Mouse (Mus musculus): ENCODE results near the gene Padi1. TPM values are rescaled to one million over a fixed set of nuclear protein-coding genes. Genes with fewer than 3 reads are reported as not detected.
A peak's percentile ranks its signal among the peaks of the same experiment; 100 is the strongest.

Gene Padi1
- polyA plus RNA-seq, 1 experiment, result 0.13 TPM

DNA sequence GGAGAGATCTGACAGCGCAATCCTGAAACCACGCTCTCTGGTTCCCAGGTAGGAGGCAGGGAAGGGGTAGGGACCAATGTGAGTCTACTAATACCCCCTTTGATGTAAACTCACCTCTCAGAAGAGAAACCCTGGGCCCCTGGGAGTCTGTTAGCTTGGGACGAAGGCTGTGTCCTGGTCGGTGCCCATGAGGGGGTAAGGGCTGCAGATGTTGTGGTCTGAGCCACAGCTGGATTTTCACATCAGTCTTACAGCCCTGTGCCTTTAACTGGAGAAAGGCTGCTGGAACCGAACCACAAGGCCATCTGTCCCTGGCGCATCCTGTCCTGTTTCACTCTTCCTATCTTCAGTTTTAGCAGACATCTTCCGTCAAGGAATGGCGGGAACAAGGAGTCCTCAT, 30.6 kb upstream of the Padi1 start:
- 74% methylated on average over 8 of the region's 8 CpGs for whole genome bisulfite sequencing
- peak in 1 of 2 experiments; percentile 1 for DNase-seq (ENCODE audit: low read depth in 1 of 2, low spot score in 2 of 2)
- no peaks in the 10 kb centered on the region for H3K36me3 ChIP-seq (ENCODE audit: control insufficient read depth, insufficient read depth, low read length)
- no peaks in the 10 kb centered on the region for H3K27me3 ChIP-seq (ENCODE audit: control insufficient read depth, insufficient read depth, low read length)
- TF ChIP-seq POLR2A (IDR thresholded peaks at IDR 0.05; ENCODE audit: low read depth, low read length) (no peak), CTCF (IDR thresholded peaks at IDR 0.05; ENCODE audit: extremely low read depth, insufficient read depth, insufficient read length, insufficient replicate concordance) (no peak)
- no peak overlapping the region for H3K27ac ChIP-seq (ENCODE audit: insufficient read depth, low read length)
- no peaks in the 10 kb centered on the region for H3K4me1 ChIP-seq (ENCODE audit: control insufficient read depth, insufficient read depth, insufficient read length)
- no peak overlapping the region for H3K4me3 ChIP-seq (ENCODE audit: extremely low read depth, insufficient read depth, insufficient read length)

DNA sequence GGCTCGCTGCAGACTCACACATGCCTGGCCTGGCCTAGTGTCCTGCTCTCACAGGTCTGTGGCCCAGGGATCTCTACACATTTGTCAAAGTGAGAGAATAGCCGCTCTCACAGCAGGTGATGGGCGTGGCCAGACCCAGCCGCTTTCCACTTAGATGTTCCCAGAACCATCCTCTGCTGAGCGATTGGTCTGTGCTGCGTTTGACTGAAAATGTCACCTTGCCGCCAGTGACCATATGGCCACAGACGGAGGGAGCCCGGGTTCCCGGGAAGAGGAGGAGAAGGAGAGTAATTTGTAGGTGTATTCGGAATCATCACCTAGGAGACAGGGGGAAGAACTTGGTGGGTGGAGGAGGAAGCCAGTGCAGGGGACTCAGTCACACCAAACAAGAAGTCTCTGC, 27.4 kb upstream of the Padi1 start:
- Histone ChIP-seq H3K4me3 (ENCODE audit: extremely low read depth, insufficient read depth, insufficient read length) (no peak overlapping the region), H3K27me3 (ENCODE audit: control insufficient read depth, insufficient read depth, low read length) (no peaks in the 10 kb centered on the region), H3K4me1 (ENCODE audit: control insufficient read depth, insufficient read depth, insufficient read length) (peaks cover under 1% of the 10 kb centered on the region; the same call in 1 of the 2 replicates), H3K36me3 (ENCODE audit: control insufficient read depth, insufficient read depth, low read length) (no peaks in the 10 kb centered on the region), H3K27ac (ENCODE audit: insufficient read depth, low read length) (no peak overlapping the region)
- TF ChIP-seq CTCF (IDR thresholded peaks at IDR 0.05; ENCODE audit: extremely low read depth, insufficient read depth, insufficient read length, insufficient replicate concordance) (no peak), POLR2A (IDR thresholded peaks at IDR 0.05; ENCODE audit: low read depth, low read length) (no peak)
- 88% methylated on average over 11 of the region's 11 CpGs for WGBS
- peak in 1 of 2 experiments; percentile 1 for DNase-seq (ENCODE audit: low read depth in 1 of 2, low spot score in 2 of 2)

DNA sequence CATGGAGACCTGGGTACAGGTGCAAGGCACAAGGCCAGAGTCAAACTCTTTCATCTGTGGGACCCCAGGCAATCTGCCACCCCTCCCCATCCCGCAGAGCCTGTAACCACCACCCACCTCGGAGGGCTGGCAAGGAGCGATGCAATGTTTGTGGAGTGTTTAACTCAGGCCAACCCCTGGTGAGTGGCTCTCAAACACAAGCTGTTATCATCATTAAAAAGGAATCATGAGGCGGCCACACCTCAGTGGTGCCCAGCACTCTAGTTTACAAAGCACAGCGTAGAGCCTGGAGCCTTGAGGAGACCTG, 27.1 kb upstream of the Padi1 start:
- H3K4me1 ChIP-seq (ENCODE audit: control insufficient read depth, insufficient read depth, insufficient read length), result peaks cover 5% of the 10 kb centered on the region; the same call in 1 of the 2 replicates
- H3K4me3 ChIP-seq (ENCODE audit: extremely low read depth, insufficient read depth, insufficient read length), result no peak overlapping the region
- no peaks in the 10 kb centered on the region for H3K27me3 ChIP-seq (ENCODE audit: control insufficient read depth, insufficient read depth, low read length)
- no peak for DNase-seq (ENCODE audit: low read depth in 1 of 2, low spot score in 2 of 2)
- no peak overlapping the region for H3K27ac ChIP-seq (ENCODE audit: insufficient read depth, low read length)
- 93% methylated on average over 5 of the region's 5 CpGs for WGBS
- TF ChIP-seq CTCF (IDR thresholded peaks at IDR 0.05; ENCODE audit: extremely low read depth, insufficient read depth, insufficient read length, insufficient replicate concordance) (no peak), POLR2A (IDR thresholded peaks at IDR 0.05; ENCODE audit: low read depth, low read length) (no peak)
- H3K36me3 ChIP-seq (ENCODE audit: control insufficient read depth, insufficient read depth, low read length), result no peaks in the 10 kb centered on the region

DNA sequence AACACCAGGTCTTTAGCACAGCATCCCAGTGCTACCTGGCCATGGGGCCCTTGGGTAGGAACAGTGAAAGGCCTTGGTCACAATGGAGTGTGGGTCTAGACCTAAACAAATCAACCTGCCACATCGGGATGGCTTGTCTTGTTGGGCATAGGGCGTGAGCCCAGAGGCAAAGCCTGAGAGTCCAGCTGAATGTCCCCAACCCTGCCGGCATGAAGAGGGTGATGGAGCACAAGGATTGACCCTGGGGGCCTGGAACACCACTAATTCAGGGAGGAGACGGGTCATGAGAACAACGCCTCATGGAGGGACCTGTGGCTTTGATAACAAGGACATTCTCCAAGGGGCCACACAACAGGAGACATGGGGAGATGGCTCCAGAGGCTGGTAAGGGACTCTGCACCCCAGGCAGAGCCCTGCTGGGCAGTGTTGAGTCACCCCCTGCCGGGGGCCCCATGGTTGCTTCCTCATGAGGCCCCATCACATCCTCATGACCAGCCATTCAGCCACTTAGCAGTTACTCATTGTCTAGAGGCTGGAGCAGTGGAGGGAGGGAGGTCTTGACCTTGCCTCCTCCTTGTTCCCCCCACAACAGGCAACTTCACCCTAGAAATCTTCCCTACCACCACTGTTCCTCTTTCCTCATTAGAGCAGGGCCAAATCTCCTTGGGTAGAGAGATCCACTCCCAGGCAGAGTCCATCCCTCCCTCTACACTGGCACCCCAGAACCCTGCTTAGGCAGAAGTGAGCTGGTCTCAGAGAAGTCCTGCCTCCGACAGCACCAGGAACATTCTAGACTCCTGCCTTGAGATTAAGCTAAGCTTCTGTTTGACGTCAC, 26.5 kb upstream of the Padi1 start:
- Histone ChIP-seq H3K36me3 (ENCODE audit: control insufficient read depth, insufficient read depth, low read length) (no peaks in the 10 kb centered on the region), H3K4me1 (ENCODE audit: control insufficient read depth, insufficient read depth, insufficient read length) (peaks cover 10% of the 10 kb centered on the region; the same call in 1 of the 2 replicates), H3K27me3 (ENCODE audit: control insufficient read depth, insufficient read depth, low read length) (no peaks in the 10 kb centered on the region), H3K27ac (ENCODE audit: insufficient read depth, low read length) (no peak overlapping the region), H3K4me3 (ENCODE audit: extremely low read depth, insufficient read depth, insufficient read length) (no peak overlapping the region)
- WGBS, result 76% methylated on average over 8 of the region's 8 CpGs
- no peak for TF ChIP-seq POLR2A (IDR thresholded peaks at IDR 0.05; ENCODE audit: low read depth, low read length)
- no peak for TF ChIP-seq CTCF (IDR thresholded peaks at IDR 0.05; ENCODE audit: extremely low read depth, insufficient read depth, insufficient read length, insufficient replicate concordance)
- DNase-seq (ENCODE audit: low read depth in 1 of 2, low spot score in 2 of 2), result no peak

DNA sequence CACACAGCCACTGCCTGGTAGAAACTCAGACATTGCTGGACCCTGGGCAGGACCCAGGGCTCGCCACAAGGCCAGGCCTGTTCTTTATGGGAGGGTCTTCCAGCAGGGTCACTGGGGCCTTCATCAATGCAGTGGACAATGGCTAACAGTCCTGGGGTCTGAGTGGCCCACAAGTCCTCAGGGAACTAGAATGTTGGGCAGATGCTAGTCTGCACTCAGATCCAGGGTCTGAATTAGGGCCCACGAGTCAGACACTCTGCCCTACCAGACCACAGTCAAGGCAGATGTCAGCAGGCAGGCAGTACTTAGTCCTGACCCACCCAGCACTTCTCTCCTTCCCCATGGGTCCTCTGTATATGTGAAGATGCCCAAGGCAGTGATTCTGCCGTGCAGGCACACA, 25.8 kb upstream of the Padi1 start:
- H3K27ac ChIP-seq (ENCODE audit: insufficient read depth, low read length), result no peak overlapping the region
- peaks cover 16% of the 10 kb centered on the region; the same call in 1 of the 2 replicates for H3K4me1 ChIP-seq (ENCODE audit: control insufficient read depth, insufficient read depth, insufficient read length)
- TF ChIP-seq CTCF (IDR thresholded peaks at IDR 0.05; ENCODE audit: extremely low read depth, insufficient read depth, insufficient read length, insufficient replicate concordance) (no peak), POLR2A (IDR thresholded peaks at IDR 0.05; ENCODE audit: low read depth, low read length) (no peak)
- no peaks in the 10 kb centered on the region for H3K36me3 ChIP-seq (ENCODE audit: control insufficient read depth, insufficient read depth, low read length)
- WGBS, result 81% methylated on average over 3 of the region's 3 CpGs
- H3K27me3 ChIP-seq (ENCODE audit: control insufficient read depth, insufficient read depth, low read length), result no peaks in the 10 kb centered on the region
- no peak overlapping the region for H3K4me3 ChIP-seq (ENCODE audit: extremely low read depth, insufficient read depth, insufficient read length)
- no peak for DNase-seq (ENCODE audit: low read depth in 1 of 2, low spot score in 2 of 2)

DNA sequence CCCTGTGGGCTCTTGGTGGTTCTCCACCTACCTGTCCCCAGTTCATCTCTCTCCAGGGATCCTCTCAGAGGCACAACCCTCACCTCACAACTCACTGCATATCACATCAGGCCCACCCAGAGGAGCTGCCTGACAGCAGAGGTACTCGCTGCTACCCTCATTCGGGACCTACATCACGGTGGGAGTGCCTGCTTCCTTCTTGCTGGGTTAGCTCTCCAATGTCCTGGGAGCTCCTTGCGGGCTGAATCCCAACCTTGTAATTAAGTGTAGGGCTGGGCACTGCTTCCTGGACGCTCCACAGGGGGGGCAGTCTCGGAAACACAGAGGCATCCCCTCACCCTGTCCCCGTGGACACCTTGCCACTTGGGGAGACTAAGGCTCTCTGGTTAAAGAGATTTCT, 25.3 kb upstream of the Padi1 start:
- 92% methylated on average over 7 of the region's 7 CpGs for WGBS
- no peak overlapping the region for H3K27ac ChIP-seq (ENCODE audit: insufficient read depth, low read length)
- H3K36me3 ChIP-seq (ENCODE audit: control insufficient read depth, insufficient read depth, low read length), result no peaks in the 10 kb centered on the region
- H3K4me3 ChIP-seq (ENCODE audit: extremely low read depth, insufficient read depth, insufficient read length), result no peak overlapping the region
- H3K4me1 ChIP-seq (ENCODE audit: control insufficient read depth, insufficient read depth, insufficient read length), result peaks cover 16% of the 10 kb centered on the region; the same call in 1 of the 2 replicates
- DNase-seq (ENCODE audit: low read depth in 1 of 2, low spot score in 2 of 2), result no peak
- H3K27me3 ChIP-seq (ENCODE audit: control insufficient read depth, insufficient read depth, low read length), result no peaks in the 10 kb centered on the region
- TF ChIP-seq POLR2A (IDR thresholded peaks at IDR 0.05; ENCODE audit: low read depth, low read length) (no peak), CTCF (IDR thresholded peaks at IDR 0.05; ENCODE audit: extremely low read depth, insufficient read depth, insufficient read length, insufficient replicate concordance) (no peak)

DNA sequence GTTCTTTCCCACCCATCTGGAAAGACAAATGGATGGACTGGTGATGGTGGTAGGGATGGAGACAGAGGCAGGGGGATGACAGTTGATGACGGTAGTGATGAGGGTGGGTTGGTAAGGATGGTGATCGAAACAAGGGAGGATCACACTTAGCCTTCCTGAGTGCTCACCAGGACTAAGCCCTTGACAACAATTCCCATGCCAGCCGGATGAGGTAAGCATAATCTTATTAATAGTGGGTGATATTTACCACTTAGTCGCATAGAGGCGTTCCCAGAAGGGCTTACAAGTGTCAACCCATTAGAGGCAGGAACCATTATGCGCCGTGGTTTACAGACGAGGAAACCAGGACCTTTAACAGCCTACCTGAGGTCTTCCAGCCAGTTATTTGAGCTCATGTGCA, 24.4 kb upstream of the Padi1 start:
- WGBS, result 91% methylated on average over 8 of the region's 8 CpGs

More for the DNA sequence above, 24.4 kb upstream of the Padi1 start:
- Histone ChIP-seq H3K36me3 (ENCODE audit: control insufficient read depth, insufficient read depth, low read length) (no peaks in the 10 kb centered on the region), H3K4me3 (ENCODE audit: extremely low read depth, insufficient read depth, insufficient read length) (no peak overlapping the region), H3K4me1 (ENCODE audit: control insufficient read depth, insufficient read depth, insufficient read length) (peaks cover 16% of the 10 kb centered on the region; the same call in 1 of the 2 replicates), H3K27ac (ENCODE audit: insufficient read depth, low read length) (no peak overlapping the region), H3K27me3 (ENCODE audit: control insufficient read depth, insufficient read depth, low read length) (no peaks in the 10 kb centered on the region)
- DNase-seq (ENCODE audit: low read depth in 1 of 2, low spot score in 2 of 2), result no peak
- no peak for TF ChIP-seq CTCF (IDR thresholded peaks at IDR 0.05; ENCODE audit: extremely low read depth, insufficient read depth, insufficient read length, insufficient replicate concordance)
- TF ChIP-seq POLR2A (IDR thresholded peaks at IDR 0.05; ENCODE audit: low read depth, low read length), result no peak

All from spleen, adult 2 months (tissue).